Mouse (Mus musculus) limb, embryonic 14.5 days (tissue): Measurements from ENCODE around the gene Itgal. TPM values are rescaled to one million over a fixed set of nuclear protein-coding genes. Genes with fewer than 3 reads are reported as not detected.
A peak's percentile ranks its signal among the peaks of the same experiment; 100 is the strongest.

Source experiments
- ATAC-seq: fragments of 200-750 bp; cut with Nextera tagmentation; 2 replicates; pipeline ENCODE4 v1.8.0; 2017; ENCODE audit warnings: low read depth, moderate number of reproducible peaks, moderate TSS enrichment; ENCODE audit not compliant: low FRiP score
- DNase-seq: peaks from one replicate; pipeline ENCODE4 v3.0.0-alpha.2; 2015; ENCODE audit warnings: low spot score
- H3K27ac ChIP-seq: fragments of 300-500 bp; sonication (generic); replicated peaks from 2 replicates; pipeline ENCODE4 v1.5.1; 2014; ENCODE audit warnings: low read depth, mild to moderate bottlenecking, low read length, moderate library complexity, mixed read lengths
- H3K27me3 ChIP-seq: fragments of 300-500 bp; sonication (generic); 2 replicates; pipeline ENCODE4 v1.6.1; 2014; ENCODE audit warnings: low read length, mixed read lengths; ENCODE audit not compliant: control insufficient read depth, insufficient read depth
- H3K36me3 ChIP-seq: fragments of 300-500 bp; sonication (generic); 2 replicates; pipeline ENCODE4 v1.6.1; 2014; ENCODE audit warnings: mild to moderate bottlenecking, low read length, moderate library complexity, mixed read lengths; ENCODE audit not compliant: control insufficient read depth, insufficient read depth
- H3K4me1 ChIP-seq: fragments of 300-500 bp; sonication (generic); 2 replicates; pipeline ENCODE4 v1.6.1; 2014; ENCODE audit warnings: antibody characterized with exemption, low read length, mixed read lengths; ENCODE audit not compliant: control insufficient read depth, insufficient read depth
- H3K4me2 ChIP-seq: fragments of 300-500 bp; sonication (generic); replicated peaks from 2 replicates; pipeline ENCODE4 v1.6.1; 2014; ENCODE audit warnings: low read depth, mild to moderate bottlenecking, low read length, moderate library complexity; ENCODE audit not compliant: severe bottlenecking
- H3K4me3 ChIP-seq: fragments of 300-500 bp; sonication (generic); replicated peaks from 2 replicates; pipeline ENCODE4 v1.5.1; 2014; ENCODE audit warnings: low read length
- H3K9ac ChIP-seq: fragments of 300-500 bp; sonication (generic); 2 replicates; pipeline ENCODE4 v1.6.1; 2014; ENCODE audit warnings: mild to moderate bottlenecking, low read depth, low read length, moderate library complexity; ENCODE audit not compliant: severe bottlenecking
- H3K9me3 ChIP-seq: fragments of 300-500 bp; sonication (generic); 2 replicates; pipeline ENCODE4 v1.6.1; 2016; ENCODE audit warnings: low read length; ENCODE audit not compliant: control insufficient read depth
- POLR2A ChIP-seq: fragments of 200-500 bp; IDR thresholded peaks from 2 replicates; pipeline ENCODE4 v1.8.0; 2012; ENCODE audit warnings: inconsistent platforms, mild to moderate bottlenecking, moderate library complexity, borderline replicate concordance; ENCODE audit not compliant: insufficient read depth, insufficient read length; ENCODE audit errors: extremely low read depth
- WGBS: fragments of 180-500 bp; shearing (Covaris S2); extraction: QIAGEN DNeasy Blood & Tissue Kit; methylation state at CpG from one replicate; pipeline ENCODE4 v1.1.7; 2014; 5-methylcytosine and 5-hydroxymethylcytosine counted together
- polyA plus RNA-seq, 2 experiments: library from polyadenylated mRNA; depleted of rRNA in 1 of 2; stranded (reverse) in 1 of 2; unstranded in 1 of 2; fragments of >200 nt; fragmentation: Nextera tagmentation in 1 of 2; extraction: Ambion mirVana in 1 of 2; gene quantifications; 2 replicates each; pipeline versions ENCODE4 v1.2.1 to v1.2.3; 2012 to 2014

Itgal gene
- polyA plus RNA-seq, 2 experiments = 1.2 to 1.5 TPM

- WGBS = 60% methylated on average over 4 of the region's 4 CpGs
- no peak overlapping the region for H3K9ac ChIP-seq
- peaks cover 8% of the 10 kb centered on the region for H3K4me1 ChIP-seq
- H3K36me3 ChIP-seq = peaks cover 26% of the 10 kb centered on the region
- TF ChIP-seq POLR2A = no peak
- ATAC-seq (no peak), DNase-seq (no peak)
- no peak overlapping the region for H3K4me2 ChIP-seq
- H3K27me3 ChIP-seq = no peaks in the 10 kb centered on the region
- H3K9me3 ChIP-seq = no peaks in the 10 kb centered on the region
- H3K27ac ChIP-seq = no peak overlapping the region
- no peak overlapping the region for H3K4me3 ChIP-seq
These were observed 46.3 kb downstream of the Itgal start for GRCm38 (mm10) chr7:127342332-127342731.

DNA sequence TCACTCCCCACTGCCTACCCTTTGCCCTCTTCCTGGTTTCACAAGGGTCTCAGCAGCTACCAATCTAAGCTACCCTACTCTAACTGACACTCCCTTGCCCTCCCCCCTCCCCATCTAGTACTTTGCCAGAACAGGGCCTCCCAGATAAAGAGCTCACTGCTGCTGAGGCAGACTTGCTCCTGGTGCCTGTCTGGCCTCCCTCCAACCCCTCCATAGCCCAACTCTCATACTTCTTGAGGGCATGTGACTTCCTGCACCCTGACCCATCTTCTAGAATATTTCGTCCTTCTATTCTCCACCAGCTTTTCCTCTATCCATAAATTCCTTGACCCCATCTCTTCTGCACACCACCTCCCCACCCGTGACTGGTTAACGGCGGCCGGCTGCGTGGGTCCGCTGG, 46.8 kb downstream of the Itgal start:
- Histone ChIP-seq H3K27ac (no peak overlapping the region), H3K9ac (no peak overlapping the region), H3K4me2 (no peak overlapping the region), H3K36me3 (peaks cover 26% of the 10 kb centered on the region), H3K27me3 (no peaks in the 10 kb centered on the region), H3K4me3 (no peak overlapping the region), H3K9me3 (no peaks in the 10 kb centered on the region), H3K4me1 (peaks cover 8% of the 10 kb centered on the region)
- no peak for ATAC-seq
- WGBS = 94% methylated on average over 7 of the region's 7 CpGs
- DNase-seq = no peak
- TF ChIP-seq POLR2A = no peak

DNA sequence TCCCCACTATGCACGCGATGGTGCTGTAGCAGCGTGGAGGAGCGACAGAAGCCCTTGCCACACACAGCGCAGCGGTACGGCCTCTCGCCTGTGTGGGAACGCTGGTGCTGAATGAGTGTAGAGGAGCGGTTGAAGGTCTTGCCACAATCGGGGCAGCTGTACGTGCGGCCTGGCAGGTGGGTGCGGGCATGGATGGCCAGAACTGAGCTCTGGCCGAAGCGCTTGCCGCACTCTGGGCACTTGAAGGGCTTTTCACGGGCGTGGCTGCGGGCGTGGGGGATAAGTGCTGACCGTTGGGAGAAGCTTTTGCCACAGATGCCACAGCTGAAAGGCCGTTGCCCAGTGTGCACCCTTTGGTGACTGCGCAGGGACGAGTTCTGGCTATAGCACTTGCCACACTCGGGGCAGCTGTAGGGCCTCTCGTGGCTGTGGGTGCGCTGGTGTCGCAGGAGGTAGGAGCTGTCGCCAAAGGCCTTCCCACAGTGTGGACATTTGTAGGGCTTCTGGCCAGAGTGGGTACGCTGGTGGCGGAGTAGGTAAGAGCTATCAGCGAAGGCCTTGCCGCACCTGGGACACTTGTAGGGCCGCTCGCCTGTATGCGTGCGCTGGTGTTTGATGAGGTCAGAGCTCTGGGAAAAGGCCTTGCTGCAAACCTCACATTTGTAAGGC, 47.4 kb downstream of the Itgal start:
- Histone ChIP-seq H3K9me3 (no peaks in the 10 kb centered on the region), H3K4me1 (peaks cover 8% of the 10 kb centered on the region), H3K4me3 (no peak overlapping the region), H3K27me3 (no peaks in the 10 kb centered on the region), H3K4me2 (no peak overlapping the region), H3K9ac (no peak overlapping the region), H3K36me3 (peaks cover 26% of the 10 kb centered on the region), H3K27ac (no peak overlapping the region)
- no peak for TF ChIP-seq POLR2A
- WGBS = 94% methylated on average over 38 of the region's 38 CpGs
- ATAC-seq (no peak), DNase-seq (no peak)

GRCm38 (mm10) chr7:127344371-127344770, 48.3 kb downstream of the Itgal start:
- DNase-seq (no peak), ATAC-seq (no peak)
- H3K27me3 ChIP-seq = no peaks in the 10 kb centered on the region
- H3K9me3 ChIP-seq = no peaks in the 10 kb centered on the region
- peaks cover 26% of the 10 kb centered on the region for H3K36me3 ChIP-seq
- WGBS = 88% methylated on average over 8 of the region's 8 CpGs
- H3K27ac ChIP-seq = no peak overlapping the region
- peak overlapping the region; percentile 91; the same call in 1 of the 2 replicates for H3K9ac ChIP-seq
- TF ChIP-seq POLR2A = no peak
- H3K4me3 ChIP-seq = peak overlapping the region; percentile 97
- peaks cover 8% of the 10 kb centered on the region for H3K4me1 ChIP-seq
- peak overlapping the region; percentile 83 for H3K4me2 ChIP-seq

- DNase-seq = peak; percentile 9
- ATAC-seq = peak; percentile 32
- Histone ChIP-seq H3K4me3 (peak overlapping the region; percentile 97), H3K4me1 (peaks cover 8% of the 10 kb centered on the region), H3K27me3 (no peaks in the 10 kb centered on the region), H3K4me2 (peak overlapping the region; percentile 83), H3K36me3 (peaks cover 26% of the 10 kb centered on the region), H3K9me3 (no peaks in the 10 kb centered on the region), H3K27ac (peak overlapping the region; percentile 83), H3K9ac (peak overlapping the region; percentile 91)
- TF ChIP-seq POLR2A = no peak
- 6% methylated on average over 36 of the region's 42 CpGs for WGBS
These were observed 49.0 kb downstream of the Itgal start for GRCm38 (mm10) chr7:127345092-127345491.
